Mouse (Mus musculus): ENCODE data around the gene Gm5142. TPM values are rescaled to one million over a fixed set of nuclear protein-coding genes. Genes with fewer than 3 reads are reported as not detected.

The Gm5142 gene
- polyA plus RNA-seq, 1 experiment from 2014 or later = not detected

GRCm38 (mm10) chr14:59182732-59183131 is 4.2 kb upstream of the Gm5142 start:
- no peak overlapping the region for H3K27ac ChIP-seq (ENCODE audit: poor library complexity, severe bottlenecking)
- no peaks in the 10 kb centered on the region for H3K9me3 ChIP-seq (replicated peaks)
- 0 out of 2 replicates have a peak, but pooled peaks cover 3% of the 10 kb centered on the region for H3K27me3 ChIP-seq (replicated peaks)
- H3K9ac ChIP-seq = no peak overlapping the region
- H3K4me1 ChIP-seq (replicated peaks) = no peaks in the 10 kb centered on the region
- ATAC-seq (ENCODE audit: insufficient number of reproducible peaks, low FRiP score) = no peak
- no peak overlapping the region for H3K4me2 ChIP-seq
- WGBS = 71% methylated on average over 2 of the region's 2 CpGs
- no peak overlapping the region for H3K4me3 ChIP-seq
- no peaks in the 10 kb centered on the region for H3K36me3 ChIP-seq

GRCm38 (mm10) chr14:59157016-59157698 is 21.4 kb downstream of the Gm5142 start:
- Histone ChIP-seq H3K27ac (ENCODE audit: poor library complexity, severe bottlenecking) (no peak overlapping the region), H3K36me3 (no peaks in the 10 kb centered on the region), H3K27me3 (replicated peaks) (no peaks in the 10 kb centered on the region), H3K9ac (no peak overlapping the region), H3K4me1 (replicated peaks) (no peaks in the 10 kb centered on the region), H3K9me3 (replicated peaks) (no peaks in the 10 kb centered on the region), H3K4me3 (no peak overlapping the region), H3K4me2 (no peak overlapping the region)
- ATAC-seq (ENCODE audit: insufficient number of reproducible peaks, low FRiP score) = no peak
- WGBS = 61% methylated on average over 3 of the region's 3 CpGs

- no peak overlapping the region for H3K9ac ChIP-seq
- H3K9me3 ChIP-seq (replicated peaks) = no peaks in the 10 kb centered on the region
- WGBS = 68% methylated on average over 2 of the region's 2 CpGs
- H3K4me1 ChIP-seq (replicated peaks) = no peaks in the 10 kb centered on the region
- no peak overlapping the region for H3K4me2 ChIP-seq
- no peak for ATAC-seq (ENCODE audit: insufficient number of reproducible peaks, low FRiP score)
- H3K4me3 ChIP-seq = no peak overlapping the region
- no peaks in the 10 kb centered on the region for H3K27me3 ChIP-seq (replicated peaks)
- no peaks in the 10 kb centered on the region for H3K36me3 ChIP-seq
- no peak overlapping the region for H3K27ac ChIP-seq (ENCODE audit: poor library complexity, severe bottlenecking)
Measured at GRCm38 (mm10) chr14:59155589-59155988, 23.0 kb downstream of the Gm5142 start.

GRCm38 (mm10) chr14:59142793-59143192 is 35.8 kb downstream of the Gm5142 start, which contains the start of gene 1700129C05Rik:
1700129C05Rik (minus strand) TSS chr14:59142893.
- Histone ChIP-seq H3K36me3 (no peaks in the 10 kb centered on the region), H3K27ac (ENCODE audit: poor library complexity, severe bottlenecking) (no peak within 1 kb of the TSS), H3K9ac (no peak within 1 kb of the TSS), H3K27me3 (replicated peaks) (no peaks in the 10 kb centered on the region), H3K4me1 (replicated peaks) (no peaks in the 10 kb centered on the region), H3K9me3 (replicated peaks) (no peaks in the 10 kb centered on the region), H3K4me2 (no peak within 1 kb of the TSS), H3K4me3 (no peak within 1 kb of the TSS)
- WGBS = 89% methylated on average over 4 of the region's 4 CpGs
- no peak for ATAC-seq (ENCODE audit: insufficient number of reproducible peaks, low FRiP score)

- Histone ChIP-seq H3K36me3 (no peaks in the 10 kb centered on the region), H3K4me1 (replicated peaks) (no peaks in the 10 kb centered on the region), H3K9ac (no peak overlapping the region), H3K9me3 (replicated peaks) (no peaks in the 10 kb centered on the region), H3K4me2 (no peak overlapping the region), H3K4me3 (no peak overlapping the region), H3K27ac (ENCODE audit: poor library complexity, severe bottlenecking) (no peak overlapping the region), H3K27me3 (replicated peaks) (no peaks in the 10 kb centered on the region)
- WGBS = 4% methylated on average over 2 of the region's 2 CpGs
- no peak for ATAC-seq (ENCODE audit: insufficient number of reproducible peaks, low FRiP score)
Measured at GRCm38 (mm10) chr14:59114281-59114680, 64.3 kb downstream of the Gm5142 start.

Other genes with a start within 250 kb of the Gm5142 start
- gene 1700129C05Rik, start 35.9 kb downstream of the Gm5142 start, polyA plus RNA-seq (2016; fragmentation: Nextera tagmentation; extraction: Ambion mirVana) = not detected in 2 replicates
- 33.3 TPM in 2 replicates for gene Rcbtb1, start 22.5 kb upstream of the Gm5142 start, polyA plus RNA-seq (2016; fragmentation: Nextera tagmentation; extraction: Ambion mirVana)
- gene Gm6904, start 81.5 kb upstream of the Gm5142 start, polyA plus RNA-seq (2016; fragmentation: Nextera tagmentation; extraction: Ambion mirVana) = 0.36 TPM in 1 of 2 replicates, not detected in the other
- gene Phf11a, start 118.8 kb upstream of the Gm5142 start, polyA plus RNA-seq (2016; fragmentation: Nextera tagmentation; extraction: Ambion mirVana) = 0.15 TPM in 1 of 2 replicates, not detected in the other
- gene Phf11b, start 162.6 kb upstream of the Gm5142 start, polyA plus RNA-seq (2016; fragmentation: Nextera tagmentation; extraction: Ambion mirVana) = 0.33 and 0.45 TPM in 2 replicates
- gene Phf11d, start 186.7 kb upstream of the Gm5142 start, polyA plus RNA-seq (2016; fragmentation: Nextera tagmentation; extraction: Ambion mirVana) = 0.78 and 0.99 TPM in 2 replicates
- gene Phf11c, start 216.6 kb upstream of the Gm5142 start, polyA plus RNA-seq (2016; fragmentation: Nextera tagmentation; extraction: Ambion mirVana) = 0.43 and 0.46 TPM in 2 replicates